Mouse (Mus musculus) adrenal gland, adult 10 weeks (tissue): ENCODE measurements around the gene Hist2h3c2. TPM values are rescaled to one million over a fixed set of nuclear protein-coding genes. Genes with fewer than 3 reads are reported as not detected.

Experiments used
- polyA plus RNA-seq: library from polyadenylated mRNA; stranded (reverse); fragments of 350-450 nt; fragmentation: Illumina TruSeq; extraction: RNeasy Lipid Tissue Mini Kit (QIAGEN cat#74804); gene quantifications from one replicate; pipeline ENCODE4 v1.2.3, GENCODE M21; 2014; ENCODE audit warnings: low read depth, low replicate concordance

Gene Hist2h3c2
- polyA plus RNA-seq: 8.0 TPM

DNA sequence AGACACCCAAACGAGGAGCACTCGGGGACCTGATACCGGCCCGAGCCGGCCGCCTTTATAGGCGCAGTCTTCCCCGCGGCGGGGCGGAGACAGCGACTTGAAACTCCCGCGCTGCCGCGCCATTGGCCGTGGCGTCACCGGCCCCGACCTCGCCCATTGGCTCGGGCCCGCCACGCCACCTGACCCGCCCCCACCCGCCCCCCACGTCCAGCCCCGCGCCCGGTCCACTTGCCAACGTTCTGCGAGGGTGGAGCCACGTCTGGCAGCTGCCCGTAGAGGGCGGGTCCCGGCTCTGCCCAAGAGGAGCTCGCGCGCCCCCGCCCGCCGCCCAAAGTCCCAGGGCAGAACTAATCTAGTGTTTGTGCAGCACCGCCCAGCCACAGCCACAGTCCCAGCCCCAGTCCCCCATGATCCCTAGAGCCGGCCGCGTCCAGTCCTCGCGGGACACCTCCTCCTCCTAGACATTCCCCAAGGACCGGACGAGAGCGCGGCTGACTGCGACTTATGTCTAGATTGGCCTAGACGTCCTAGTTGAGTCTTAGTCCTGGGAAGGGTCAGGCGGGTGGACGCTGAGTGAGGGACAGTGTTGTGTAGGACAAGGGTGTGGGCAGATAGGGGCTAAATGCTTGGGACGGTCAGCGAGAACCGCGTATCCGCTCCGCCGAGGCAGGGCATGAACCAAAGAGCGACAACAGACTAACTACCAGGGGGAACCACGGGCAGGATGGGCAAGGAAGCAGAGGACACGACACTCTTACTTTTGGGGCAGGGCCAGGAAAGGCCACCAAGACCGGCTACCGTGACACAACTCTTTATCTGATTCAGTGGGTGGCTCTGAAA, at the start of gene Hist2h3c2:
Gene Hist2h3c2 (minus strand): TSS at position 174 of the 840 bp plus-strand sequence.

DNA sequence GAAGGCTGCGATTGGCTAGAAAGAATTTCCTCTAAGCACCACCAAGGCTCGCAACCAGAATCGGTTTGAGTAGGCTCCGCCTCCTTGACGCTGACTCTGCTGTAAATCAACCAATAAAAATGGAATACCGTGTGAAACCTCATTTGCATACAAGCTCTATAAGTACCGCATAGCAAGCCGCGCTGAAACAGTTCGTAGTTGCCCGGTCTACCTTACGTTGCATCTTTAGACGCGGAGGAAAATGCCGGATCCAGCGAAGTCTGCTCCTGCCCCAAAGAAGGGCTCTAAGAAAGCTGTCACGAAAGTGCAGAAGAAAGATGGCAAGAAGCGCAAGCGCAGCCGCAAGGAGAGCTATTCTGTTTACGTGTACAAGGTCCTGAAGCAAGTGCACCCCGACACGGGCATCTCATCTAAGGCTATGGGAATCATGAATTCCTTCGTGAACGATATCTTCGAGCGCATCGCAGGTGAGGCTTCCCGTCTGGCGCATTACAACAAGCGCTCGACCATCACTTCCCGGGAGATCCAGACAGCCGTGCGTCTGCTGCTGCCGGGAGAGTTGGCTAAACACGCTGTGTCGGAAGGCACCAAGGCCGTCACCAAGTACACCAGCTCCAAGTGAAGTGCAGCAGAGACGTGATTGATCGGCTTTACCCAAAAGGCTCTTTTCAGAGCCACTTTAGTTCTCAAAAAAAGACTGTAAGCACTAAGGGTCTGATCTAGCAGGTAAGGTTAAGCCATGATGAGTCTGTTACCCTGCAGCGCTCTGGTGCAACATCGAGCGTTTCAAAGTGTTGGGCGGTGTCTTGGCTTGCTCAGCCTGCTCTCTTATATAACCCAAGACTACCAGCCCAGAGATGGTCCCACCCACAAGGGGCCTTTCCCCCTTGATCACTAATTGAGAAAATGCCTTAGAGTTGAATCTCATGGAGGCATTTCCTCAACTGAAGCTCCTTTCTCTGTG, 30.9 kb upstream of the Hist2h3c2 start, which contains the start of gene Hist2h2bb:
Gene Hist2h2bb (plus strand): TSS at position 242 of the 964 bp plus-strand sequence.

DNA sequence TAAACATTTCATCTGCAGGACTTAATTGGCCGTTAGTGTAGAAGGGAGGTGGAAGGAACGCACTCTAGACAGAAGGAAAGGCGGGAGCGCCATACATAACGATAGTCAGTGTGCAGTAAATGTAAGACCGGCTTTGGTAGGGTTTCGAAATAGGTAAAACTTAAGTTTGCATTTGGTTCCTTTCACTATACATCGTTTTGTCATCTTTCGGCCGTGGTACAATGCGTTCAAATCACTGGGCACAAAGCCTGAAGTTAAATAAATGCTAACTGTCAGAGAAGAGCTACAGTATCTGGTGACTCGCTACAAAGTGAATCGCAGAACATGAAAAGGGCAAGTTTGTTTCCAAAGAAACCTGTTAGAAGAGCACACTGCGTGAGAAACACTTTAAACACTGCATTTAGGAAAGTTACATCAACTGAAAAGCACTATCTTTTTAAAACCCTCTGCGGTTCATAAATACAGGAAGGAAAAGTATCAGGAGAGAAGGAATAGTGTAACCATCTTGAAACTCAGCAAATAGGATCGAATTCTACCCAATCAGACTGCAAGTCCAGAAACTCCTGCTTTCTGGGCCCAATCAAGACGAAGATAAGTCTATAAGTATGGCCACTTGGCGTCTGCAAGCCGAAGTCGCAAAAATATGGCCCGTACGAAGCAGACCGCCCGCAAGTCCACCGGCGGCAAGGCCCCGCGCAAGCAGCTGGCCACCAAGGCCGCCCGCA, 29.3 kb upstream of the Hist2h3c2 start, which contains the start of gene Hist2h3b:
Gene Hist2h3b (plus strand): TSS at position 604 of the 725 bp plus-strand sequence.

DNA sequence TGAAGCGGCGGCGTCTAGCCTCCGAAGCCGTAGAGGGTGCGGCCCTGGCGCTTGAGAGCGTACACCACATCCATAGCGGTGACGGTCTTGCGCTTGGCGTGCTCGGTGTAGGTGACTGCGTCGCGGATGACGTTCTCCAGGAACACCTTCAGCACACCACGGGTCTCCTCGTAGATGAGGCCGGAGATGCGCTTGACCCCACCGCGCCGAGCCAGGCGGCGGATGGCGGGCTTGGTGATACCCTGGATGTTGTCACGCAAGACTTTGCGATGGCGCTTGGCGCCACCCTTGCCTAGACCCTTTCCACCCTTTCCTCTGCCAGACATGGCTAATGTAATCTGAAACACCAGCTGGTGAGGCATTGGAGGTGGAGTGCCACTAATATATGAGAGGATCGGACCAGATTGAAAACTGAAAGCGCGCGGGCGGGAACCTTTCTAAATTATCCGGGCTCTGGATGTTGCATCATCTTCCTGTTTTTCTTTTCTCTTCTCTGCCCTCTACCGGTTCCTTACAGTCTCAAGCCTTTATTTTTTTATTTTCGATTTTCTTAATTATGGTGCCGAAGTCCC, 24.1 kb upstream of the Hist2h3c2 start, which contains the start of gene Hist2h4:
Gene Hist2h4 (minus strand): TSS at position 333 of the 572 bp plus-strand sequence.

DNA sequence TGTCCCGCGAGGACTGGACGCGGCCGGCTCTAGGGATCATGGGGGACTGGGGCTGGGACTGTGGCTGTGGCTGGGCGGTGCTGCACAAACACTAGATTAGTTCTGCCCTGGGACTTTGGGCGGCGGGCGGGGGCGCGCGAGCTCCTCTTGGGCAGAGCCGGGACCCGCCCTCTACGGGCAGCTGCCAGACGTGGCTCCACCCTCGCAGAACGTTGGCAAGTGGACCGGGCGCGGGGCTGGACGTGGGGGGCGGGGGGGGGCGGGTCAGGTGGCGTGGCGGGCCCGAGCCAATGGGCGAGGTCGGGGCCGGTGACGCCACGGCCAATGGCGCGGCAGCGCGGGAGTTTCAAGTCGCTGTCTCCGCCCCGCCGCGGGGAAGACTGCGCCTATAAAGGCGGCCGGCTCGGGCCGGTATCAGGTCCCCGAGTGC, 7.5 kb upstream of the Hist2h3c2 start, which contains the start of gene Hist2h3c1:
Gene Hist2h3c1 (plus strand): TSS at position 259 of the 430 bp plus-strand sequence.

DNA sequence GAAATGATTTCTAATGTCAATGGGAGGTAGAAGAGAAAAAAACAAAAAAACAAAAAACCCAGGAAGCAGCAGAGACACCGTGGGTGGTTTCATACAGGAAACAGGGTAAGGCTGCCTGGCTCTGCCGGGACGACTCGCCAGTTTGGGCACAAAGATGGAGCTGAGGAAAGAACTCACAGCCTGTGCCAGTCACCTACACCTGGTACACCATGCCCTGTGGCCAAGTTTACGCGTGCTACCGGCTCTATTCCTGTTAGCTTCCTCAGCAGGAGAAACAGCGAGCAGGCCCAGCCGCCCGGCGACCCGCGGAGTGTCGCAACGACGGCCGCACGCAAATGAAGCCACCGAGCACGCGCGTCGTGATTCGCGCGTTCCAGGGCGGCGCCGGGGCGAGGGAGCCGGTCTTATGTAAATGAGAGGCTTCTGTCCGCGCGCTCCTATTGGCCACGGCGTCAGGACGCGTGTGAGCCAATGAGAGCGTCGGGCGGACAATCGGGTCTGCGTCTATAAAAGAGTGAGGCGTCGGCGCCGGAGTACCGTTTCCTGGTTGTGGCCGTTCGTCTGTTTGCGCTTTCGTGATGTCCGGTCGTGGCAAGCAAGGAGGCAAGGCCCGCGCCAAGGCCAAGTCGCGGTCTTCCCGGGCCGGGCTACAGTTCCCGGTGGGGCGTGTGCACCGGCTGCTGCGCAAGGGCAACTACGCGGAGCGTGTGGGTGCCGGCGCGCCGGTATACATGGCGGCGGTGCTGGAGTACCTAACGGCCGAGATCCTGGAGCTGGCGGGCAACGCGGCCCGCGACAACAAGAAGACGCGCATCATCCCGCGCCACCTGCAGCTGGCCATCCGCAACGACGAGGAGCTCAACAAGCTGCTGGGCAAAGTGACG, 6.3 kb upstream of the Hist2h3c2 start, which contains the start of gene Hist2h2aa1:
Gene Hist2h2aa1 (plus strand): TSS at position 495 of the 884 bp plus-strand sequence.

DNA sequence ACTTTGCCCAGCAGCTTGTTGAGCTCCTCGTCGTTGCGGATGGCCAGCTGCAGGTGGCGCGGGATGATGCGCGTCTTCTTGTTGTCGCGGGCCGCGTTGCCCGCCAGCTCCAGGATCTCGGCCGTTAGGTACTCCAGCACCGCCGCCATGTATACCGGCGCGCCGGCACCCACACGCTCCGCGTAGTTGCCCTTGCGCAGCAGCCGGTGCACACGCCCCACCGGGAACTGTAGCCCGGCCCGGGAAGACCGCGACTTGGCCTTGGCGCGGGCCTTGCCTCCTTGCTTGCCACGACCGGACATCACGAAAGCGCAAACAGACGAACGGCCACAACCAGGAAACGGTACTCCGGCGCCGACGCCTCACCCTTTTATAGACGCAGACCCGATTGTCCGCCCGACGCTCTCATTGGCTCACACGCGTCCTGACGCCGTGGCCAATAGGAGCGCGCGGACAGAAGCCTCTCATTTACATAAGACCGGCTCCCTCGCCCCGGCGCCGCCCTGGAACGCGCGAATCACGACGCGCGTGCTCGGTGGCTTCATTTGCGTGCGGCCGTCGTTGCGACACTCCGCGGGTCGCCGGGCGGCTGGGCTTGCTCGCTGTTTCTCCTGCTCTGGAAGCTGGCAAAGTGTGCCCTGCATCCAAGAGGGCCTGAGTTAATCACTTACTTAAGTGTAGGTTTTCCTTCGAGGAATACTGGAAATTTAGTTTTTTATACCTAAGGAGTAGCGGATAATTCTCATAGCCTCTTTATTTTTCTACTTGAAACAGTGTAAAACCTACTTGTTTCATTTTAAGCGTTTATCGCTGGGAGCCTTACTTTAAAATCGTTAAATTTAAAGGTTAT, 1.2 kb upstream of the Hist2h3c2 start, which contains the start of gene Hist2h2aa2:
Gene Hist2h2aa2 (minus strand): TSS at position 328 of the 850 bp plus-strand sequence.

DNA sequence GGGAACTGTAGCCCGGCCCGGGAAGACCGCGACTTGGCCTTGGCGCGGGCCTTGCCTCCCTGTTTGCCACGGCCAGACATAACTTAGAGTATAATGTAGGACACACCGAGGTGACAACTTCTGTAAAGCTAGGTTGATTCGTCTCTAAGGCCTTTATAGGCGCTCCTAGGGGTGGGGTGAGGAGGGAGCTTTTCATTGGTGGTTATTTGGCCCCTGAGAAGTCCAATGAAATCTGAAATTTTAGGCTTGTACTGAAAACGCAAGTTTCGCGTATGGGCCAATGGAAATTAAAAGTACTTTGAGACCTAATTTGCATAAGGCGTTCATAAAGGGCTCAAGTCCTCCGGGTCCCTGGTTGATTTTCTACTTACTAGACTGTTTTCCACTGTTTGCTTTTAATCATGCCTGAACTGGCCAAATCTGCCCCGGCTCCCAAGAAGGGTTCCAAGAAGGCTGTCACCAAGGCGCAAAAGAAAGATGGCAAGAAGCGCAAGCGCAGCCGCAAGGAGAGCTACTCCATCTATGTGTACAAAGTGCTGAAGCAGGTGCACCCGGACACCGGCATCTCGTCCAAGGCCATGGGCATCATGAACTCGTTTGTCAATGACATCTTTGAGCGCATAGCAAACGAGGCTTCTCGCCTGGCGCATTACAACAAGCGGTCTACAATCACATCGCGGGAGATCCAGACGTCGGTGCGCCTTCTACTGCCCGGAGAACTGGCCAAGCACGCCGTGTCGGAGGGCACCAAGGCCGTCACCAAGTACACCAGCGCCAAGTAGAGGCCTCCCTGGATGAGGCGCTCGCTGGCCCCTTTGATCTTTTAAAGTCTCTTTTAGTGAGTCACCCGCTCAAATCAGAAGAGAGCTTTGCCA, 17.9 kb downstream of the Hist2h3c2 start, which contains the start of the genes Hist2h2ac and Hist2h2be:
Gene Hist2h2ac (minus strand): TSS at position 116 of the 875 bp plus-strand sequence.
Gene Hist2h2be (plus strand): TSS at position 355 of the 875 bp plus-strand sequence.

DNA sequence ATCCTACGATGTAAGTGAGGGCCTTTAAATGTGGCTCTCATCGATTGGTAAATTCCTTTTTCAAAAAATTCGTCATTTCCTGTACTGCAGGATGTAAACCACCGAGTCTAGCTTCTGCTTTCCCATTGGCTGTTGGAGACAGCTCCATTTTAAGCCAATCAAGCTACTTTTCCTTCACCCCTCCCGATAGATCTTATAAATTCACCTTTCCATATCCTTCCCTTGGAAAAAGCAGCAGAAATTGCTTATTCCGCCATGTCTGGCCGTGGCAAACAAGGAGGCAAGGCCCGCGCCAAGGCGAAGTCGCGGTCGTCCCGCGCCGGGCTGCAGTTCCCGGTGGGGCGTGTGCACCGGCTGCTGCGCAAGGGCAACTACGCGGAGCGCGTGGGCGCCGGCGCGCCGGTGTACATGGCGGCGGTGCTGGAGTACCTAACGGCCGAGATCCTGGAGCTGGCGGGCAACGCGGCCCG, 19.2 kb downstream of the Hist2h3c2 start, which contains the start of the genes Bola1 and Hist2h2ab:
Gene Bola1 (minus strand): TSS at position 49 of the 470 bp plus-strand sequence.
Gene Hist2h2ab (plus strand): TSS at position 205 of the 470 bp plus-strand sequence.

Other genes with a start within 250 kb of the Hist2h3c2 start
- 5.4 TPM for gene Plekho1, start 243.1 kb downstream of the Hist2h3c2 start, polyA plus RNA-seq
- 74.0 TPM for gene Vps45, start 180.7 kb downstream of the Hist2h3c2 start, polyA plus RNA-seq
- 26.7 TPM for gene Otud7b, start 134.6 kb downstream of the Hist2h3c2 start, polyA plus RNA-seq
- 15.3 TPM for gene Mtmr11, start 77.1 kb downstream of the Hist2h3c2 start, polyA plus RNA-seq
- gene Sf3b4, start 66.8 kb downstream of the Hist2h3c2 start, polyA plus RNA-seq: 15.0 TPM
- 3.7 TPM for gene Sv2a, start 58.0 kb downstream of the Hist2h3c2 start, polyA plus RNA-seq
- 4.2 TPM for gene Bola1, start 19.4 kb downstream of the Hist2h3c2 start, polyA plus RNA-seq
- gene Hist2h2ab, start 19.3 kb downstream of the Hist2h3c2 start, polyA plus RNA-seq: not detected
- not detected for gene Hist2h2ac, start 18.2 kb downstream of the Hist2h3c2 start, polyA plus RNA-seq
- gene Hist2h2be, start 18.0 kb downstream of the Hist2h3c2 start, polyA plus RNA-seq: 23.5 TPM
- not detected for gene Hist2h2aa2, start 1.1 kb upstream of the Hist2h3c2 start, polyA plus RNA-seq
- gene Hist2h2aa1, start 6.4 kb upstream of the Hist2h3c2 start, polyA plus RNA-seq: not detected
- 46.1 TPM for gene Hist2h3c1, start 7.6 kb upstream of the Hist2h3c2 start, polyA plus RNA-seq
- gene Hist2h4, start 24.2 kb upstream of the Hist2h3c2 start, polyA plus RNA-seq: 0.99 TPM
- gene Hist2h3b, start 29.5 kb upstream of the Hist2h3c2 start, polyA plus RNA-seq: not detected
- gene Hist2h2bb, start 30.6 kb upstream of the Hist2h3c2 start, polyA plus RNA-seq: not detected
- gene Fcgr1, start 54.8 kb upstream of the Hist2h3c2 start, polyA plus RNA-seq: 0.99 TPM
- gene BC107364, start 213.2 kb upstream of the Hist2h3c2 start, polyA plus RNA-seq: not detected